Mouse (Mus musculus): ENCODE data around the gene Hist1h4b. TPM values are rescaled to one million over a fixed set of nuclear protein-coding genes. Genes with fewer than 3 reads are reported as not detected.
"Not testable (repeated sequence)": the region's sequence is repeated elsewhere in the genome, so short reads cannot be mapped to it uniquely, and the experiment has no call there.

Gene Hist1h4b
- total and polyA plus RNA-seq, 2 experiments from 2014 or later, result 2.8 to 514 TPM

DNA sequence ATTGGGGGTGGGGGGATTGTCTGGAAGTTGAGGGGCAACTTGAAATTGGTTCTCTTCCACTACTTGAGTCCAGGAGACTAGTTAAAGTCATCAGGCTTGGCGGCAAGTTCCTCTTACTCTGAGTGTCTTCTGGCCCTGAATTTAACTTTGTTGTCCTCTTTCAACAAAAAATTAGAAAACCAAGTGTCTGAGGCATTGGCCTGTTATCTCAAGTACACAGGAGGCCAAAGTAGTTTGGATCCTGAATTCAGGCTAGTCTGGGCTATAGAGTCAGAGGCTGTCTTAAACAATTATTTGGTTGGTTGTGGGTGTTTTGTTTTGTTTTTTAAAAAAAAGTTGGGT lies 8.3 kb downstream of the Hist1h4b start:
- no peak overlapping the region for H3K4me2 ChIP-seq (ENCODE audit: low read depth, low read length)
- 84% methylated on average over 1 of the region's 1 CpGs for WGBS

DNA sequence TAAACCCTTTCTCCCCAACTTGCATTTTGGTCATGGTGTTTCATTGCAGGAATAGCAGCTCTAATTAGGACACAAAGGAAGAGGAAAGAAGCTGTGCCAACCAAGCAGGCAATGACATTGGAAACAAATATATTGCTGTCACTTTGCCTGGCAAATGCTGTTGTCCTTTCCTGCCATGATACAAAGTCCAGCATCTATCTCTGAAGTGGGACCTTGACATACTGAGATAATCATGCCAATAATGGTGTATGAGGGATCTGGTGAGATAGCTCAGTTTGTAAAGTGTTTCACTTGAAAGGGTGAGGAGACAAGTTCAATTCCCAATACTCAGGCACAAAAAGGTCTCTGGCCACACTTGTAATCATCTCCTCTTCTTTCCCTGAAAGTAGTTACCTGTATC lies 10.0 kb downstream of the Hist1h4b start:
- Histone ChIP-seq H3K4me1 (ENCODE audit: insufficient read depth, low read length) (peaks cover 6% of the 10 kb centered on the region), H3K36me3 (ENCODE audit: insufficient read depth, low read length) (no peaks in the 10 kb centered on the region), H3K9me3 (ENCODE audit: low read length) (no peaks in the 10 kb centered on the region), H3K27ac (no peak overlapping the region), H3K4me2 (ENCODE audit: low read depth, low read length) (no peak overlapping the region), H3K4me3 (ENCODE audit: low read length) (no peak overlapping the region), H3K27me3 (ENCODE audit: insufficient read depth, low read length) (no peaks in the 10 kb centered on the region), H3K9ac (replicated peaks; ENCODE audit: low read length) (no peak overlapping the region)
- ATAC-seq (no peak), DNase-seq (ENCODE audit: low spot score) (no peak)
- no peak for TF ChIP-seq CTCF (IDR thresholded peaks at IDR 0.05; ENCODE audit: low read depth)

More for the DNA sequence above, 8.3 kb downstream of the Hist1h4b start:
- H3K9me3 ChIP-seq (ENCODE audit: low read length), result no peaks in the 10 kb centered on the region
- ATAC-seq (no peak), DNase-seq (ENCODE audit: low spot score) (no peak)
- TF ChIP-seq CTCF (IDR thresholded peaks at IDR 0.05; ENCODE audit: low read depth), result no peak
- no peak overlapping the region for H3K27ac ChIP-seq
- H3K36me3 ChIP-seq (ENCODE audit: insufficient read depth, low read length), result no peaks in the 10 kb centered on the region
- no peaks in the 10 kb centered on the region for H3K27me3 ChIP-seq (ENCODE audit: insufficient read depth, low read length)
- no peak overlapping the region for H3K9ac ChIP-seq (replicated peaks; ENCODE audit: low read length)
- H3K4me3 ChIP-seq (ENCODE audit: low read length), result no peak overlapping the region
- peaks cover 6% of the 10 kb centered on the region for H3K4me1 ChIP-seq (ENCODE audit: insufficient read depth, low read length)

DNA sequence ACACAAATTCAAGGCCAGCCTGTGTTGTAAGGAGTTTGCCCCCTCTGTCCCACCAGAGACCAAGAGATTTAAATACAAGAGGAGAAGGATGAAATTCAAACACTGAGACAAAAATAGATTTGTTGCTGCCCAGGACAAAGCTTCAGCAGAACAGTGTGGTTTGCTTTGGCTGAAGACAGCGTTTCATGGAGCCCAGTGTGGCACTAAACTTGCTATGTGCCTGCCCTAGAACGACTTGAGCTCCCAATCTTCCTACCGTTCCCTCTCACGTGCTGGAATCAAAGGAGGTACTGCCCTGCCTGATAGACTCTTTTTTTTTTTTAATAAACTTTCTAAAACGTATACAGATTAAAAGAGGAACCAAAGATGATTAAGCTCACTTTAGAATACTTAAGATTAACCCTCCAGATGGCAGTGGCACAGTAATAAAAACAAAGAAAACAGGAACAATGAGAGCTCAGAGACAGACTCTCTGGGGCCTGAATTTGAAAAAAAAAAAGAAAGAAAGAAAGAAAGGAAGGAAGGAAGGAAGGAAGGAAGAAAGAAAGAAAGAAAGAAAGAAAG lies 12.1 kb downstream of the Hist1h4b start:
- Histone ChIP-seq H3K4me3 (ENCODE audit: low read length) (no peak overlapping the region), H3K9ac (replicated peaks; ENCODE audit: low read length) (no peak overlapping the region), H3K27ac (no peak overlapping the region), H3K4me2 (ENCODE audit: low read depth, low read length) (no peak overlapping the region), H3K27me3 (ENCODE audit: insufficient read depth, low read length) (no peaks in the 10 kb centered on the region), H3K4me1 (ENCODE audit: insufficient read depth, low read length) (peaks cover 12% of the 10 kb centered on the region), H3K9me3 (ENCODE audit: low read length) (no peaks in the 10 kb centered on the region), H3K36me3 (ENCODE audit: insufficient read depth, low read length) (no peaks in the 10 kb centered on the region)
- 60% methylated on average over 5 of the region's 5 CpGs for WGBS
- DNase-seq (ENCODE audit: low spot score) (no peak), ATAC-seq (no peak)
- TF ChIP-seq CTCF (IDR thresholded peaks at IDR 0.05; ENCODE audit: low read depth), result no peak

DNA sequence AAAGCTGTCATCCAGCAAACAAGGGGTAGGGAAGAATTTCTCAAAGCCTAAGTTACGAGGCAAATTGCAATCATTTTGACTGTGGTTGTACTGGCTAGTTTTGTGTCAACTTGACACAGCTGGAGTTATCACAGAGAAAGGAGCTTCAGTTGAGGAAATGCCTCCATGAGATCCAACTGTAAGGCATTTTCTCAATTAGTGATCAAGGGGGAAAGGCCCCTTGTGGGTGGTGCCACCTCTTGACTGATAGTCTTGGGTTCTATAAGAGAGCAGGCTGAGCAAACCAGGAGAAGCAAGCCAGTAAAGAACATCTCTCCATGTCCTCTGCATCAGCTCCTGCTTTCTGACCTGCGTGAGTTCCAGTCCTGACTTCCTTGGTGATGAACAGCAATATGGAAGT lies 12.8 kb downstream of the Hist1h4b start, which contains the start of gene Trim38:
Gene Trim38 (plus strand): TSS at position 301 of the 400 bp plus-strand sequence.
- H3K9me3 ChIP-seq (ENCODE audit: low read length); H3K36me3 ChIP-seq (ENCODE audit: insufficient read depth, low read length); H3K4me1 ChIP-seq (ENCODE audit: insufficient read depth, low read length); H3K27ac ChIP-seq; DNase-seq (ENCODE audit: low spot score); ATAC-seq; H3K4me3 ChIP-seq (ENCODE audit: low read length); H3K27me3 ChIP-seq (ENCODE audit: insufficient read depth, low read length); H3K4me2 ChIP-seq (ENCODE audit: low read depth, low read length); H3K9ac ChIP-seq (replicated peaks; ENCODE audit: low read length): not testable (repeated sequence)
- WGBS, result 94% methylated on average over 2 of the region's 2 CpGs

DNA sequence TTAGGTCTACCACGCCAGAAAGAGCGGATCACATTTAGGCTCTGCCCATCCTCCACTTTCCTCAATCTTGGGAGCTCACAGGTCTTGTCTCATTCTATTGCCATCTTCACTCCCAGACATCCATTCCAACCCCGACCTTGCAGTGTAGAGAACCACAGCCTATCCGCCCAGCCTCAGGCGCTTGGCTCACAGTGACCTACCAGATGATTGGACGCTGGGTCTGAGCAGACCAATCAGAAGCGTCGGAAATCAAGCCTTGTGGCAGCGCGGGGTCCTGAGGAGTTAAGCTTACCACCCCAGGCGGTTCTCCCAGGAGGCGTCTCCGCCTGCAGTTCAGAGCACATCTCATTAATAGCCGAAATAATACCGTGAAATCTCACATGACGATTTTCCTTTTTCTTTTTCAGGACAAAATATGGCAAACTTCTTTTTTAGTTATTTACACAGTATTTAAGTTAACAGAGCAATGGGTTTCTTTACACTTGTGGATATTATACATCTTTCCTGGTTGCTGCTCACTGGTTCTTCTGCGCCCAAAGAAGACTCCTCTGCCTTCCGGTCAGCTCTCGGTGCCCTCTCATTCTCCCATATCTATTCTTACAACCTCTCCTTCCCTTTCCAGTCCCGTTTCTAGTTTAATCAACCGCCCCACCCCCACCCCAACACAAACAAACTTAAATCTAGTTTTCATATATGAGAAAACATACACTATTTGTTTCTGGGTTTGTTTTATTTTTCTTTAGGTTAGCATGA lies 15.9 kb downstream of the Hist1h4b start:
- peak; percentile 67 for DNase-seq (ENCODE audit: low spot score)
- peak; percentile 87 for ATAC-seq
- TF ChIP-seq CTCF (IDR thresholded peaks at IDR 0.05; ENCODE audit: low read depth), result no peak

DNA sequence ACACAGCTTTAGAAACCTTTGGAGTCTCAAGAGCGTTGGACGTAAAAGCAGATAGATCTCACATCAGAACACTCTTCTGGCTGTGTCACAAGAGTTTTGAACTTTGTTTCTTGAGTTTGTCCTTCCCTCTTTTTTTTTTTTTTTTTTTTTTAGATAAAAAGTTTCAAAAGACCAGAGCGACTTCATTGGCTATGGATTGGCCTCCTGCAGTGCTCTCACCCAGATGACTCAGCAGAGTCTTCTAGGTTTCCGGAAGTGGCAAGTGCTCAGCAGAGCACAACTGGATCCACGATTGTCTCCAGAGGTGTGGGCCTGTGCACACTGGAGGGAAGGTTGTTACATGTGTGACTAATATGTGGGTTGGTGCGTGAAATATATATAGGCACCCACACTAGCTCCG lies 21.5 kb downstream of the Hist1h4b start:
- H3K4me2 ChIP-seq (ENCODE audit: low read depth, low read length), result no peak overlapping the region
- no peak for ATAC-seq
- no peak for TF ChIP-seq CTCF (IDR thresholded peaks at IDR 0.05; ENCODE audit: low read depth)
- H3K9ac ChIP-seq (replicated peaks; ENCODE audit: low read length), result no peak overlapping the region
- H3K27ac ChIP-seq, result no peak overlapping the region
- DNase-seq (ENCODE audit: low spot score), result no peak
- H3K36me3 ChIP-seq (ENCODE audit: insufficient read depth, low read length), result no peaks in the 10 kb centered on the region
- H3K4me3 ChIP-seq (ENCODE audit: low read length), result no peak overlapping the region
- WGBS, result 96% methylated on average over 7 of the region's 7 CpGs
- no peaks in the 10 kb centered on the region for H3K9me3 ChIP-seq (ENCODE audit: low read length)
- no peaks in the 10 kb centered on the region for H3K27me3 ChIP-seq (ENCODE audit: insufficient read depth, low read length)
- H3K4me1 ChIP-seq (ENCODE audit: insufficient read depth, low read length), result no peaks in the 10 kb centered on the region

More for the DNA sequence above, 15.9 kb downstream of the Hist1h4b start:
- Histone ChIP-seq H3K4me3 (ENCODE audit: low read length) (peak overlapping the region; percentile 8; the same call in 1 of the 2 replicates), H3K9me3 (ENCODE audit: low read length) (no peaks in the 10 kb centered on the region), H3K4me1 (ENCODE audit: insufficient read depth, low read length) (peaks cover 6% of the 10 kb centered on the region; the same call in 1 of the 2 replicates), H3K9ac (replicated peaks; ENCODE audit: low read length) (no peak overlapping the region), H3K36me3 (ENCODE audit: insufficient read depth, low read length) (no peaks in the 10 kb centered on the region), H3K27me3 (ENCODE audit: insufficient read depth, low read length) (no peaks in the 10 kb centered on the region), H3K4me2 (ENCODE audit: low read depth, low read length) (peak overlapping the region; percentile 47), H3K27ac (no peak overlapping the region)
- WGBS, result 27% methylated on average over 21 of the region's 21 CpGs

DNA sequence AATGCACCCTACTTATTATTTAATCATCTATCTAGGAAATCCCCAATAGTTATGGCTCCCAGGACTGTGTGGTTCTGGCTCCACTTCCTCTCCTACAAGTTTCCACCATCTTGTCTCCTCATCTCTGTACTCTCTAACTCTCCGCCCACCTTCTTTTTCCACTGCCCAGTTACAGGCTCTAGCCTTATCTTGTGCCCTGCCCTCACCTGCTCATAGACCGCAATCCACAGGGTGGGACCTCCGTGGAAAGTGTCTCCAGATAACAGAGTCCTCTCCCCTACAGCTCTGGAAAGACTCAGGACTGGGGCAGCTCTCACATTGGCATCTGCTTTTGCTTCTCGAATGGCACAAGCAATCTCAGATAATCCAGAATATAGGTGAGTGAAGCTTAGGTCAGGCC lies 22.2 kb downstream of the Hist1h4b start:
- 89% methylated on average over 4 of the region's 4 CpGs for WGBS
- Histone ChIP-seq H3K36me3 (ENCODE audit: insufficient read depth, low read length) (no peaks in the 10 kb centered on the region), H3K9me3 (ENCODE audit: low read length) (no peaks in the 10 kb centered on the region), H3K9ac (replicated peaks; ENCODE audit: low read length) (no peak overlapping the region), H3K4me3 (ENCODE audit: low read length) (no peak overlapping the region), H3K4me1 (ENCODE audit: insufficient read depth, low read length) (no peaks in the 10 kb centered on the region), H3K27me3 (ENCODE audit: insufficient read depth, low read length) (no peaks in the 10 kb centered on the region), H3K27ac (no peak overlapping the region), H3K4me2 (ENCODE audit: low read depth, low read length) (no peak overlapping the region)
- DNase-seq (ENCODE audit: low spot score) (no peak), ATAC-seq (no peak)
- no peak for TF ChIP-seq CTCF (IDR thresholded peaks at IDR 0.05; ENCODE audit: low read depth)
